Mouse (Mus musculus): ENCODE results near the gene Rfng.

The Rfng gene

GRCm38 (mm10) chr11:120821076-120821922 is 37.3 kb upstream of the Rfng start:
- CTCF ChIA-PET, result interaction anchor here in 2 of 4 experiments (0.5 to 1.7 kb wide), 3 partner anchors 13 to 101 kb away, joined by 3 to 4 read pairs (median 3); no protein-coding TSS in a partner anchor
- POLR2A ChIA-PET, result interaction anchor here in 3 of 4 experiments (0.9 to 16.3 kb wide), 24 partner anchors 7 to 242 kb away, joined by 3 to 274 read pairs (median 21); partner anchors contain the start of genes Dus1l (in 1 of the 3) and Rac3 (in 1 of the 3)

GRCm38 (mm10) chr11:120820546-120820945 is 36.5 kb upstream of the Rfng start:
- ChIA-PET POLR2A (interaction anchor here in 3 of 4 experiments (0.9 to 16.3 kb wide), 15 partner anchors 9 to 241 kb away, joined by 3 to 274 read pairs (median 7); partner anchors contain the start of gene Dus1l (in 1 of the 3)), CTCF (interaction anchor here in 1 of 4 experiments (1.7 kb wide), 1 partner anchor 100 kb away, joined by 3 read pairs; no protein-coding TSS in a partner anchor)

GRCm38 (mm10) chr11:120819556-120819955 is 35.5 kb upstream of the Rfng start:
- ChIA-PET POLR2A (interaction anchor here in 3 of 4 experiments (0.7 to 16.3 kb wide), 14 partner anchors 9 to 240 kb away, joined by 3 to 274 read pairs (median 6); partner anchors contain the start of gene Dus1l (in 1 of the 3)), CTCF (no interaction called here)

GRCm38 (mm10) chr11:120818251-120818650 is 34.2 kb upstream of the Rfng start:
- CTCF ChIA-PET, result no interaction called here
- POLR2A ChIA-PET, result interaction anchor here in 3 of 4 experiments (0.6 to 16.3 kb wide), 3 partner anchors 8 to 21 kb away, joined by 3 to 274 read pairs (median 5); no protein-coding TSS in a partner anchor

- CTCF ChIA-PET, result no interaction called here
- POLR2A ChIA-PET, result interaction anchor here in 3 of 4 experiments (0.6 to 16.3 kb wide), 10 partner anchors 7 to 33 kb away, joined by 3 to 274 read pairs (median 3); partner anchors contain the start of genes Dus1l (in 1 of the 3) and Fasn (in 1 of the 3)
Measured at GRCm38 (mm10) chr11:120817358-120817757, 33.4 kb upstream of the Rfng start.

GRCm38 (mm10) chr11:120812068-120812467 is 28.1 kb upstream of the Rfng start:
- ChIA-PET POLR2A (interaction anchor here in 3 of 4 experiments (0.8 to 15.0 kb wide), 10 partner anchors 11 to 92 kb away, joined by 3 to 274 read pairs (median 12); partner anchors contain the start of gene Fasn (in 3 of the 3)), CTCF (interaction anchor here in 1 of 4 experiments (0.6 to 1.1 kb wide), 2 partner anchors 36 to 302 kb away, joined by 3 read pairs; no protein-coding TSS in a partner anchor)

- POLR2A ChIA-PET, result interaction anchor here in 3 of 4 experiments (0.8 to 15.0 kb wide), 10 partner anchors 8 to 94 kb away, joined by 3 to 274 read pairs (median 6); partner anchors contain the start of gene Fasn (in 2 of the 3)
Measured at GRCm38 (mm10) chr11:120808010-120808409, 24.0 kb upstream of the Rfng start.

GRCm38 (mm10) chr11:120805375-120806298 is 21.6 kb upstream of the Rfng start:
- ChIA-PET POLR2A (interaction anchor here (0.6 to 15.0 kb wide), 46 partner anchors 8 to 573 kb away, joined by 3 to 274 read pairs (median 4); partner anchors contain the start of genes Dus1l (in 4 of the 4), Fasn (in 3 of the 4), P4hb (in 2 of the 4) and Rac3 (in 2 of the 4)), CTCF (interaction anchor here in 3 of 4 experiments (0.6 to 2.0 kb wide), 11 partner anchors 19 to 248 kb away, joined by 3 to 6 read pairs (median 4); partner anchors contain the start of gene Fasn (in 1 of the 3))

More at GRCm38 (mm10) chr11:120808010-120808409, 24.0 kb upstream of the Rfng start:
- CTCF ChIA-PET, result interaction anchor here in 1 of 4 experiments (1.0 to 1.6 kb wide), 3 partner anchors 15 to 319 kb away, joined by 3 read pairs; no protein-coding TSS in a partner anchor

GRCm38 (mm10) chr11:120804769-120805168 is 20.8 kb upstream of the Rfng start:
- POLR2A ChIA-PET, result interaction anchor here (0.5 to 15.0 kb wide), 50 partner anchors 8 to 572 kb away, joined by 3 to 274 read pairs (median 4); partner anchors contain the start of genes Dus1l (in 4 of the 4), Fasn (in 3 of the 4), Rac3 (in 2 of the 4) and Arl16 (in 1 of the 4)
- CTCF ChIA-PET, result interaction anchor here in 3 of 4 experiments (0.6 to 2.0 kb wide), 9 partner anchors 18 to 237 kb away, joined by 3 to 6 read pairs (median 4); no protein-coding TSS in a partner anchor

GRCm38 (mm10) chr11:120804274-120804673 is 20.3 kb upstream of the Rfng start:
- ChIA-PET CTCF (interaction anchor here in 3 of 4 experiments (0.6 to 2.0 kb wide), 9 partner anchors 10 to 237 kb away, joined by 3 to 5 read pairs (median 4); no protein-coding TSS in a partner anchor), POLR2A (interaction anchor here (0.5 to 15.0 kb wide), 48 partner anchors 8 to 572 kb away, joined by 3 to 274 read pairs (median 4); partner anchors contain the start of genes Fasn (in 3 of the 4), Dus1l (in 2 of the 4), Pycr1 (in 2 of the 4) and Rac3 (in 2 of the 4))

GRCm38 (mm10) chr11:120800061-120800904 is 16.3 kb upstream of the Rfng start:
- ChIA-PET CTCF (interaction anchor here (0.6 to 2.7 kb wide), 66 partner anchors 8 to 652 kb away, joined by 3 to 38 read pairs (median 4); partner anchors contain the start of genes Rac3 (in 3 of the 4), Fasn (in 2 of the 4), Ccdc57 (in 1 of the 4) and Cenpx (in 1 of the 4)), POLR2A (interaction anchor here (0.5 to 4.4 kb wide), 105 partner anchors 8 to 1138 kb away, joined by 3 to 50 read pairs (median 4); partner anchors contain the start of genes Cenpx (in 3 of the 4), Fasn (in 3 of the 4), Lrrc45 (in 3 of the 4) and Rac3 (in 3 of the 4))

- ChIA-PET CTCF (interaction anchor here (0.6 to 2.7 kb wide), 49 partner anchors 9 to 404 kb away, joined by 3 to 38 read pairs (median 4); partner anchors contain the start of genes Rac3 (in 3 of the 4), Ccdc57 (in 1 of the 4), Dcxr (in 1 of the 4) and Fasn (in 1 of the 4)), POLR2A (interaction anchor here (0.6 to 4.4 kb wide), 75 partner anchors 10 to 347 kb away, joined by 3 to 50 read pairs (median 6); partner anchors contain the start of genes Cenpx (in 3 of the 4), Fasn (in 3 of the 4), Lrrc45 (in 3 of the 4) and Rac3 (in 3 of the 4))
Measured at GRCm38 (mm10) chr11:120799316-120799890, 15.4 kb upstream of the Rfng start.

- CTCF ChIA-PET, result interaction anchor here in 3 of 4 experiments (0.6 to 3.6 kb wide), 4 partner anchors 17 to 77 kb away, joined by 3 to 12 read pairs (median 8); partner anchors contain the start of gene Rac3 (in 1 of the 3)
- POLR2A ChIA-PET, result interaction anchor here in 2 of 4 experiments (0.6 to 4.4 kb wide), 14 partner anchors 9 to 241 kb away, joined by 3 to 45 read pairs (median 4); partner anchors contain the start of gene P4hb (in 1 of the 2)
Measured at GRCm38 (mm10) chr11:120798244-120798643, 14.2 kb upstream of the Rfng start.

- CTCF ChIA-PET, result interaction anchor here (0.7 to 3.6 kb wide), 9 partner anchors 13 to 489 kb away, joined by 3 to 12 read pairs (median 4); partner anchors contain the start of genes Rac3 (in 2 of the 4) and Rfng (in 1 of the 4)
- POLR2A ChIA-PET, result interaction anchor here (0.6 to 3.1 kb wide), 29 partner anchors 8 to 867 kb away, joined by 3 to 28 read pairs (median 4); partner anchors contain the start of genes Gps1 (in 2 of the 4), Rfng (in 2 of the 4), Arl16 (in 1 of the 4) and Cenpx (in 1 of the 4)
Measured at GRCm38 (mm10) chr11:120796614-120796946, 12.6 kb upstream of the Rfng start.

Measured in embryonic stem cell, embryonic (primary cell).